Mouse (Mus musculus) hindbrain, embryonic 10.5 days (tissue): ENCODE measurements around the gene Casc1. TPM values are rescaled to one million over a fixed set of nuclear protein-coding genes. Genes with fewer than 3 reads are reported as not detected.
"Not testable (repeated sequence)": the region's sequence is repeated elsewhere in the genome, so short reads cannot be mapped to it uniquely, and the experiment has no call there.

ENCODE experiments used
- DNase-seq: peaks from one replicate; pipeline ENCODE4 v3.0.0-alpha.2; 2017; ENCODE audit warnings: low spot score
- H3K27ac ChIP-seq: fragments of 300-500 bp; sonication (generic); 2 replicates; pipeline ENCODE4 v1.5.1; 2016; ENCODE audit warnings: mild to moderate bottlenecking, moderate library complexity
- H3K27me3 ChIP-seq: fragments of 300-500 bp; sonication (generic); 2 replicates; pipeline ENCODE4 v1.6.1; 2016; ENCODE audit warnings: mild to moderate bottlenecking; ENCODE audit not compliant: poor library complexity, insufficient read depth, severe bottlenecking
- H3K36me3 ChIP-seq: fragments of 300-500 bp; sonication (generic); 2 replicates; pipeline ENCODE4 v1.6.1; 2016; ENCODE audit warnings: mild to moderate bottlenecking, moderate library complexity
- H3K4me1 ChIP-seq: fragments of 300-500 bp; sonication (generic); replicated peaks from 2 replicates; pipeline ENCODE4 v1.6.1; 2016; ENCODE audit warnings: mild to moderate bottlenecking
- H3K4me3 ChIP-seq: fragments of 300-500 bp; sonication (generic); 2 replicates; pipeline ENCODE4 v1.5.1; 2016; ENCODE audit warnings: mild to moderate bottlenecking, moderate library complexity
- H3K9me3 ChIP-seq: fragments of 300-500 bp; sonication (generic); 2 replicates; pipeline ENCODE4 v1.6.1; 2016; ENCODE audit warnings: mild to moderate bottlenecking, moderate library complexity
- WGBS: fragments of 180-500 bp; shearing (Covaris S2); methylation state at CpG from one replicate; pipeline ENCODE4 v1.1.7; 2016; 5-methylcytosine and 5-hydroxymethylcytosine counted together
- polyA plus RNA-seq: library from polyadenylated mRNA; unstranded; fragments of >200 nt; fragmentation: Nextera tagmentation; extraction: Ambion mirVana; gene quantifications from 2 replicates; pipeline ENCODE4 v1.2.1, GENCODE M21; 2016

The Casc1 gene
- polyA plus RNA-seq, 1 experiment from 2014 or later: 0.88 TPM

DNA sequence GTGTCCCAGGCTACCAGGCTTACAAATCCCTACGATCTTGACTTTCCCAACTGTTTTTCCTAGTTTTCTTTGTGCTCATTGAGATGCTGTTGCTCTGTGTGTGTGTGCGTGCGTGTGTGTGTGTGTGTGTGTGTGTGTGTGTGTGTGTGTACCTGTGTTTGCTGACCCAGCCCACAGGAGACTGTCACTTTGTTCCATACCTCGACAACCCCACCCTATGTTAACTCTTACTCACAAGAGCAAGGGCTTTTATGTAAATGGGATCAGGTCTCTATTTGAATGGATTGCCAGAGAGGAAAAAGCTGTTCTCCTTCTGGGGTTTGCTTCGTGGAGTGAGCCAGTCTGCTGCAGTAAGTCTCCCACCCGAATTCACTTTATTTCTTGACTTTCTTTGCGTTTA lies 65.6 kb downstream of the Casc1 start:
- peaks cover 20% of the 10 kb centered on the region for H3K4me1 ChIP-seq
- H3K4me3 ChIP-seq: no peak overlapping the region
- DNase-seq: no peak
- H3K36me3 ChIP-seq: no peaks in the 10 kb centered on the region
- 72% methylated on average over 7 of the region's 7 CpGs for WGBS
- no peaks in the 10 kb centered on the region for H3K27me3 ChIP-seq
- no peaks in the 10 kb centered on the region for H3K9me3 ChIP-seq
- no peak overlapping the region for H3K27ac ChIP-seq

DNA sequence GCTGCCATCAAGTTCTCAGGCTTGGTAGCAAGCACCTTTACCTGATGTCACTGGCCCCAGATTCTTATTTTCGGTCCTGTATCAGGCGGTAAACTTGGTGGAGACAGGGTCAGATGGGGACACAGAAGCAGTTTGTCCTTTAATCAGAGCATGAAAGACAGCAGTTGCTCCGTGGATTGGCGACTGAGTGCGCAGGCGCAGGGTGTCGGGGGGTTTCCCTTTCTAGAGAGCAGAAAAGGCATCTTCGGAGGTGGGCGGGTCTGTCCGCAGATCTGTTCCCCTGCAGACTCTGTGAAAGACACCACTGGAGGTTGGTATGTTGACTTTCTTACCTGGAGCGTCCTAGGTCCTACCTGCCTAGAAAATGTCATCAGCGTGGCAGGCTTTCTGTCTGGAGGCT lies 69.0 kb downstream of the Casc1 start:
- no peak for DNase-seq
- no peak overlapping the region for H3K4me3 ChIP-seq
- no peaks in the 10 kb centered on the region for H3K9me3 ChIP-seq
- H3K4me1 ChIP-seq: peaks cover 11% of the 10 kb centered on the region
- H3K36me3 ChIP-seq: no peaks in the 10 kb centered on the region
- H3K27ac ChIP-seq: no peak overlapping the region
- no peaks in the 10 kb centered on the region for H3K27me3 ChIP-seq
- 87% methylated on average over 12 of the region's 12 CpGs for WGBS

DNA sequence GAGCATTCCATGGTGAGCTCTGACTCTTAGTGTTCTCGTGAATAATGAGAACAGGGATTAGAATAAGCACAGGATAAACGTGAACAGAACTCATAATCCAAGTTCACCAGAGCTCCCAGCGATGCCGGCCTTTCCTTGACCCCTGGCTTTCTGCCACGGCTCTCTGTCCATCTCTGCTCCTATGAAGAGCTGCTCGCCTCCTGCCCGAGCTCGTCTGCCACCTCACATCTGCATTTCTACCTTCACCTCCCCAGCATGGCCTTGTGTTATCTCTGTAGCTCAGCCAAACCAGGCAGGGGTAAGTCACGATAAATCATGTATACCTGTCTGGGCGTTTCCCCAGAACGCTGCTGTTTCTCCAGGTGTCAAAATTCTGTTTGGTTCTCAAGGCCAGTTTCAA lies 70.1 kb downstream of the Casc1 start:
- peaks cover 11% of the 10 kb centered on the region for H3K4me1 ChIP-seq
- H3K4me3 ChIP-seq: no peak overlapping the region
- H3K36me3 ChIP-seq: no peaks in the 10 kb centered on the region
- H3K27ac ChIP-seq: no peak overlapping the region
- no peaks in the 10 kb centered on the region for H3K9me3 ChIP-seq
- no peak for DNase-seq
- no peaks in the 10 kb centered on the region for H3K27me3 ChIP-seq
- 82% methylated on average over 11 of the region's 11 CpGs for WGBS

DNA sequence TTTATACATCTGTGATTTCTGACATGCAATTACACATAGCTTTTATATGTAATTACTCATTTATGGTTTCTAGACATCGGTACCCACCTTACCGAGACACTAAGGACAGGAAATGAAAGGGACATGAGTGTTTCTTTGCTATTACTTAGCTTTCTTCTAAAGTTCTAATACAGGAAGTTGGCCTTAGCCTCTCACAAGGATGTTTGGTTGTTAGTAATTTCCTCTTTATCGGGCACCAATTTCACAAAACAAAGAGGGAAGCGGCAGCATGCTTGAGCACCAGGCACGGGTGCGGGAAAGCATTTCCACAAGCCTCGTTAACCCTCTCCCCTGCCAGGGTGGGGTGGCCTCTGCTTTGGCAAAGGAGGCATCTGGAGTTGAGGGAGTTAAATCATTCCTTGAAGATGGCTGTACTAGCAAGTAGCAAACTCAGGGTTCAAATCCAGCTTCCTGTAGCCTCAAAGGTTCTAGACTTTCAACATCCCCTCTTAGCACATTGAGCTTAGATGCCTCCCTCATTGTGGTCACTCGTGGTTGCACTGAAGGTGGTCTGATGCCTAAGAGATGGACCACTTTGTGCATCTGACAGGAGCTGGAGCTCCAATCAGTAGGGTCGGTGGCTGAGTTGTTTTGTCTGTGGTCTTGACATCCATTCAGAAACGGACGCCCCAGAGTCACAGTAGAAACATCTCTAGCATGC lies 70.9 kb downstream of the Casc1 start:
- no peaks in the 10 kb centered on the region for H3K36me3 ChIP-seq
- WGBS: 87% methylated on average over 11 of the region's 11 CpGs
- H3K27me3 ChIP-seq: no peaks in the 10 kb centered on the region
- DNase-seq: no peak
- H3K4me1 ChIP-seq: peaks cover 11% of the 10 kb centered on the region
- no peaks in the 10 kb centered on the region for H3K9me3 ChIP-seq
- no peak overlapping the region for H3K27ac ChIP-seq
- H3K4me3 ChIP-seq: no peak overlapping the region

DNA sequence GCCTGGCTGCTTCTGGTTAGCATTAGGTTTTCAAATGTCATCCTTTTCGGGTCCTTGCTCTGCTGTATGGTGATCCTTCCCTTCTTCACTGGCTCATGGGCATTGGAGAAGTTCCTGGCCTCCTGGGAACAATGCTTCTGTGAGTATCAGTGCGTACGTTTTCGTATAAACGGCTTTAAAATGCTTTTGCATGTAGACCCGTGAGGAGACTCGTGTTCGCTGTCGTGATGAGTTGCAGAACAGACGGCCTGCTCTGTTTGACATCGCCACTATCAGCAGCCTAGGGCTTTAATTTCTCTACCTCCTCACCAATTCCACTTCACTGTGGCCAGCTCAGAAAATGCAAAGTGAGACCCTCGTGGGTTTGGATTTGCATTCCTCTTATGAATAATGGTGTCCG lies 71.6 kb downstream of the Casc1 start:
- 93% methylated on average over 13 of the region's 13 CpGs for WGBS
- Histone ChIP-seq H3K9me3 (no peaks in the 10 kb centered on the region), H3K4me1 (peaks cover 8% of the 10 kb centered on the region), H3K27ac (no peak overlapping the region), H3K4me3 (no peak overlapping the region), H3K36me3 (no peaks in the 10 kb centered on the region), H3K27me3 (no peaks in the 10 kb centered on the region)
- no peak for DNase-seq

DNA sequence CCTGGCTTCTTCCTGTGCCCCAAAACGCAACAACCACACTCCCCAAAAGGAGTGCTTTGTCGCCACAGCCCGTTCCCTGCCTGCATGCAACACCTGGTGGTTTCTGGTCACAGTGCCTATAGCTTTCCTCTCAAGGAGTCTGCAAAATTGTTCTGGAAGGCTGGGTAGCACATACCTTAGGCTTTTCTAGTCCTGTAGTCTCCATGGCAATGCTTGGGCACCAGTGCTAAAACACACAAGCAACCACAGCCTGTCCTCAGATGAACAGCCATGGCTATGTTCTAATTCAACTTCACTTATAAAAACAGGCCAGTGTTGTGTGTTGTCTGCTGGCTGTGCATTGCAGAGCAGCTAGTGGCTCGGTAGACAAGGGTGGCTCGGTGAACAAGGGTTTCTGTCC lies 74.0 kb downstream of the Casc1 start:
- Histone ChIP-seq H3K36me3 (no peaks in the 10 kb centered on the region), H3K27me3 (no peaks in the 10 kb centered on the region), H3K27ac (no peak overlapping the region), H3K9me3 (no peaks in the 10 kb centered on the region), H3K4me1 (peaks cover 3% of the 10 kb centered on the region; the same call in 1 of the 2 replicates), H3K4me3 (no peak overlapping the region)
- WGBS: 90% methylated on average over 5 of the region's 5 CpGs
- no peak for DNase-seq

DNA sequence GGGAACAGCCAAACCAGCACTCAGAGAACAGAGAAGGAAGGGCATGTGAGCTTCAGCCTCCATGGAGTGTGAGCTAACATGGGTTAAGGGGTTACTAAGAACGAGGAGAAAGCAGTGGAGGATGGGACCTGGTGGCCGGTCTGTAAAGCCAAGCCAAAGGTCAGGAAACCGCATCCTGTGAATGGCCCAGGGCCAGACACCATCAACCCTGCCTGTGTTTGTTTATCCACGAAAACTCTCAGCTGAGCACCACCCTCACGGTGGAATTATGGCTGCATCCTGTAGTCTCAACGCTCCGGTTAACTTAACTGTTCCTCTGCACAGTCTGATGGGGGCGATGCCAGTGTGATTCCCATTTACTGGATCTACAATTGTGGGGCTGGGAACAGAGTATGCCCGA lies 75.0 kb downstream of the Casc1 start:
- H3K4me3 ChIP-seq: no peak overlapping the region
- no peak overlapping the region for H3K27ac ChIP-seq
- no peaks in the 10 kb centered on the region for H3K27me3 ChIP-seq
- H3K9me3 ChIP-seq: no peaks in the 10 kb centered on the region
- H3K4me1 ChIP-seq: peaks cover 3% of the 10 kb centered on the region; the same call in 1 of the 2 replicates
- 69% methylated on average over 9 of the region's 9 CpGs for WGBS
- no peak for DNase-seq
- no peaks in the 10 kb centered on the region for H3K36me3 ChIP-seq

DNA sequence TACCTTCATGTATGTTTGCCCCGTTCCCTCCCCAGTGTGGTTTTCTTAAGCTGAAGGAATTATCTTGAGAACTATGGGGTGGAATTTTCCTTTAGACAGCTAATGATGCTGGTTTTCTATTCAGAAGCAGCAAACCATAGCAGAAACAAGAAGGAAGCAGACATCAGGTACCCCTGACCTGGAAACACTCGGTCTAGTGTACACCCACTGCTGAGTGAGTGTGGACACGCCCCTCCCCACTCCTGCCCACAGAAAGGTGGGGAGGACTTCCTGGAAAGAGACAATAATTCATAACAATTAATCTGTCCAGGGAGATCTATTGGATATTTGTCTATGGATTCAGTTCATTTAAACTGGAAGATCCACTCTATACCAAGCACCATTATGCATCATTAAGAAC lies 75.5 kb downstream of the Casc1 start:
- Histone ChIP-seq H3K9me3 (no peaks in the 10 kb centered on the region), H3K36me3 (no peaks in the 10 kb centered on the region), H3K4me1 (peaks cover 3% of the 10 kb centered on the region; the same call in 1 of the 2 replicates), H3K27ac (no peak overlapping the region), H3K4me3 (no peak overlapping the region), H3K27me3 (no peaks in the 10 kb centered on the region)
- no peak for DNase-seq
- 81% methylated on average over 3 of the region's 3 CpGs for WGBS

DNA sequence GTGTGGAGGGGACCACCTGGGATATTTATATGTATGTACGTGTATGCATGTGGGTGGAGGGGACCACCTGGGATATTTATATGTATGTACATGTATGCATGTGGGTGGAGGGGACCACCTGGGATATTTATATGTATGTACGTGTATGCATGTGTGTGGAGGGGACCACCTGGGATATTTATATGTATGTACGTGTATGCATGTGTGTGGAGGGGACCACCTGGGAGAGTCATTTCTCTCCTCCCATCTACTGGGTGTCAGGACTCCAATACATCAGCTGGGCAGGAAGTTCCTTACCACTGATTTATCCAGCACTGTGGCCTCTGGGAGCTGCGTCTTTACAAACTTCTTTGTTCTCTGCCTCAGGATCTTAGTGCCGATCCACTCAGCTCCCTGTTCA lies 77.8 kb downstream of the Casc1 start:
- H3K9me3 ChIP-seq, H3K36me3 ChIP-seq, H3K27me3 ChIP-seq, H3K4me3 ChIP-seq, H3K4me1 ChIP-seq, H3K27ac ChIP-seq, DNase-seq: not testable (repeated sequence)
- 84% methylated on average over 5 of the region's 5 CpGs for WGBS

DNA sequence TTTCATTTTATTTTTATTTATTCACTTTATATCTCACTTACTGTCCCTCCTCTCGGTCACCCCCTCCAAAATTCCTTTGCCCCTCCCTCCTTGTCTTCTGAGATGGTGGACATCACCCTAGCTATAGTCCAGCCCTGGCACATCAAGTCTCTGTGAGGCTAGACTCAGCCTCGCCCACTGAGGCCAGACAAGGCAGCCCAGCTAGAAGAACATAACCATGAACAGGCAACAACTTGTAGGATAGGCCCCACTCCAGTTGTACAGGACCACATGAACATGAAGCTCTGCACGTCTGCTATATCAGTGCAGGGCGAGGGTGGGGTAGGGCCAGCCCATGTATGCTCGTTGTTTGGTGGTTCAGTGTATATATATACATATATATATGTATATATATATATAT lies 78.8 kb downstream of the Casc1 start:
- WGBS: 83% methylated on average over 5 of the region's 5 CpGs

DNA sequence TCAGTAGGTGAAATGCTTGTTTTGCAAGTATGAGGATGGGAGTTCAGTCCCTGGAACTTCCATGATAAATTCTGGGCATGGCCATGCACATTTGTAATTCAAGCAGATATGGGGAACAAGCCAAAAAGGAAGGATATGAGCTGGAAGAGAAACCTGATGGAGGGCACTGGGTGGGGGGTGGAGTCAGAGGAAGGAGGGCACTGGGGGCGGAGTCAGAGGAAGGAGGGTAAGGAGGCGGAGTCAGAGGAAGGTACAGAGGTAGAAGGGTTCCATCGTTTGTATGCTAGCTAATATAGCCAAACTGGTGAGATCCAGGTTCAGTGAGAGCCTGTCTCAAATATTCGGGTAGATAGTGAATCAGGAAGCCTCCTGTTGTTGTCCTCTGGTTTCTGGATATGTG lies 81.2 kb downstream of the Casc1 start:
- DNase-seq: no peak

More for the DNA sequence above, 78.8 kb downstream of the Casc1 start:
- Histone ChIP-seq H3K9me3 (peaks cover 7% of the 10 kb centered on the region), H3K27me3 (no peaks in the 10 kb centered on the region), H3K4me3 (no peak overlapping the region), H3K36me3 (no peaks in the 10 kb centered on the region), H3K4me1 (peaks cover 3% of the 10 kb centered on the region; the same call in 1 of the 2 replicates), H3K27ac (no peak overlapping the region)
- DNase-seq: no peak

DNA sequence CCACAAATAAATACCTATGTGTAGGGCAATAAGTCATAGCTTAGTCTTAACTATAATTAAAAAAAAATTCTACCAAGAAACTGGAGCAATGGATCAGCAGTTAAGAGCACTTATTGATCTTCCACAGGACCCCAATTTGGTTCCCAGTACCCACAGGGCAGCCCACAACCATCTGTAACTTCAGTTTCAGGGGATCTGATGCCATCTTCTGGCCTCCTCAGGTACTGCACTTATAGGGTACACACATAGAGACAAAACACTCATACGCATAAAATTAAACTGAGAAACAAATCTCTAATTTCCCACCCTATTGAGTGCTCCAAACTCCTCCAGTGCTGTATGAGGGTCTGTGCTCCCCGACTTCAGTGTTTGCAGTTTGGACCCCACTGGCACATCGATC lies 83.2 kb downstream of the Casc1 start:
- WGBS: 91% methylated on average over 3 of the region's 3 CpGs

More for the DNA sequence above, 81.2 kb downstream of the Casc1 start:
- peaks cover 8% of the 10 kb centered on the region for H3K9me3 ChIP-seq
- no peak overlapping the region for H3K4me3 ChIP-seq
- WGBS: 81% methylated on average over 4 of the region's 4 CpGs
- no peak overlapping the region for H3K27ac ChIP-seq
- H3K36me3 ChIP-seq: no peaks in the 10 kb centered on the region
- H3K27me3 ChIP-seq: no peaks in the 10 kb centered on the region
- peaks cover 3% of the 10 kb centered on the region; the same call in 1 of the 2 replicates for H3K4me1 ChIP-seq

DNA sequence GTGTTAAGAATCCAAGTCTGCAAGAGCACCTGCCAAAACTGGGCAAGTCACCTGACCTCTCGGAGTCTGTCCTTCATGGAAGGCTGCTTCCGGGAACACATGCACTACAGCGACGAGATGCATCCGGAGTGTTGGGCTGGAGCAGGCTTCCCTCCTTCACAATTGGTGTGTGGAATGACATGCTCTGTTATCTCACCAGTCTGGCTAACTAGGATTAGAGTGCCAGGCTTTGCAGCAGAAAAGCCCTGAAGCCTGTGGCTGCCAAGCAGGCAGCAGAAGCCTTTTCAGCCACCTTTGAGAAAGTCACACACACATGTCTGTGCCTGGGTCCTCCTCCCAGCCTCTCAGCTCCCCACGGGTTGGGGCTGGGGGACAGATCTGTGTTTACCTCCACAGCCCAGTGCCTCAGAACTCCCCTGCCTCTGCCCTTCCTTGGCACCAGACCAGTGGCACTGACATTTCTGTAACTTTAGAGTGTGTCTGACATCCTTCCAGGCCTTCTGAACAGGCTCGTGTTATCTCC lies 85.2 kb downstream of the Casc1 start:
- no peaks in the 10 kb centered on the region for H3K36me3 ChIP-seq
- 73% methylated on average over 7 of the region's 7 CpGs for WGBS
- H3K4me3 ChIP-seq: no peak overlapping the region
- peaks cover 8% of the 10 kb centered on the region for H3K9me3 ChIP-seq
- DNase-seq: no peak
- peaks cover 14% of the 10 kb centered on the region for H3K27me3 ChIP-seq
- H3K27ac ChIP-seq: no peak overlapping the region
- peaks cover 16% of the 10 kb centered on the region for H3K4me1 ChIP-seq

More for the DNA sequence above, 83.2 kb downstream of the Casc1 start:
- H3K27me3 ChIP-seq: no peaks in the 10 kb centered on the region
- DNase-seq: no peak
- no peaks in the 10 kb centered on the region for H3K36me3 ChIP-seq
- H3K9me3 ChIP-seq: peaks cover 8% of the 10 kb centered on the region
- no peak overlapping the region for H3K27ac ChIP-seq
- peaks cover 3% of the 10 kb centered on the region; the same call in 1 of the 2 replicates for H3K4me1 ChIP-seq
- no peak overlapping the region for H3K4me3 ChIP-seq
